Mouse (Mus musculus) Patski (cell line): ENCODE measurements around the gene Slc7a8. TPM values are rescaled to one million over a fixed set of nuclear protein-coding genes. Genes with fewer than 3 reads are reported as not detected.

Experiments
- ATAC-seq: fragments of 100-300 bp; one replicate; pipeline ENCODE4 v1.8.0; 2021
- CTCF ChIA-PET: fragments of 350-600 bp; sonication (Branson Sonifier 250); formaldehyde crosslinking; loops from one replicate; lab custom pipeline; 2022; ENCODE audit warnings: inconsistent platforms; lab: Charles Lee
- POLR2A ChIA-PET: fragments of 350-600 bp; sonication (Branson Sonifier 250); formaldehyde crosslinking; loops from one replicate; lab custom pipeline; 2022; ENCODE audit warnings: antibody characterized with exemption, inconsistent platforms; lab: Charles Lee
- DNase-seq: peaks from one replicate; pipeline ENCODE4 v3.0.0-alpha.2; 2011; ENCODE audit warnings: low read depth, low spot score
- H3K27me3 ChIP-seq: fragments of 371-371 bp; one replicate; pipeline ENCODE4 v1.5.1; 2021
- CTCF ChIP-seq: fragments of 100-300 bp; IDR thresholded peaks from one replicate; pipeline ENCODE4 v1.5.1; 2021
- in situ Hi-C: fragments of 300-500 bp; cut with MboI; formaldehyde crosslinking; loops from 3 replicates; pipeline ENCODE4 v1.11.1; 2018; ENCODE audit warnings: low pct_unique_long_range_greater_than_20kb, mixed read lengths
- polyA plus RNA-seq: library from polyadenylated mRNA; unstranded; gene quantifications from one replicate; pipeline ENCODE4 v1.2.3, GENCODE M21; 2021

The Slc7a8 gene
- polyA plus RNA-seq, 1 experiment from 2014 or later: 0.04 TPM

DNA sequence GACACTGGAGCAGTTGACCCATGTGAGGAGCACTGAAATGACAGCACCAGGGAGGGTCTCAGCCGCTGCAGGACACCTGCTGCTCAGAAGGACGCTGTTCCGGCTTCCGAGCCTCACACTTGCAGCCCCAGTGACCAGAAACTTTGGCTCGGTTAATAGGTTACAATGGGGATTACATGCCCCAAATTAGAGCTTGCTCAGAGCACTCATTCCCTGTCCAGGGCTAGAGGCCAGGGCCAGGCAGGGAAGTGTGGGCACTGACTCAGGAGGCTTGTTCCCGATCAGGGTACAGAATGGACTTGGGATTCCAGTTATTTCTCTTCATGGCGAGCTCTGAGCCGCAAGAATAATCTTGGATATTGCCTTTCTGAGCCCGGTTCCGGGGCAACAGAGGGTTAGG lies 44.1 kb downstream of the Slc7a8 start:
- ATAC-seq: no peak
- DNase-seq: no peak
- in situ Hi-C loops: no loop called here
- peaks cover 2% of the 10 kb centered on the region for H3K27me3 ChIP-seq
- no peak for TF ChIP-seq CTCF
- POLR2A ChIA-PET: no interaction called here
- CTCF ChIA-PET: interaction anchor here (1.0 kb wide), 1 partner anchor 12 kb away, joined by 3 read pairs; no protein-coding TSS in a partner anchor

DNA sequence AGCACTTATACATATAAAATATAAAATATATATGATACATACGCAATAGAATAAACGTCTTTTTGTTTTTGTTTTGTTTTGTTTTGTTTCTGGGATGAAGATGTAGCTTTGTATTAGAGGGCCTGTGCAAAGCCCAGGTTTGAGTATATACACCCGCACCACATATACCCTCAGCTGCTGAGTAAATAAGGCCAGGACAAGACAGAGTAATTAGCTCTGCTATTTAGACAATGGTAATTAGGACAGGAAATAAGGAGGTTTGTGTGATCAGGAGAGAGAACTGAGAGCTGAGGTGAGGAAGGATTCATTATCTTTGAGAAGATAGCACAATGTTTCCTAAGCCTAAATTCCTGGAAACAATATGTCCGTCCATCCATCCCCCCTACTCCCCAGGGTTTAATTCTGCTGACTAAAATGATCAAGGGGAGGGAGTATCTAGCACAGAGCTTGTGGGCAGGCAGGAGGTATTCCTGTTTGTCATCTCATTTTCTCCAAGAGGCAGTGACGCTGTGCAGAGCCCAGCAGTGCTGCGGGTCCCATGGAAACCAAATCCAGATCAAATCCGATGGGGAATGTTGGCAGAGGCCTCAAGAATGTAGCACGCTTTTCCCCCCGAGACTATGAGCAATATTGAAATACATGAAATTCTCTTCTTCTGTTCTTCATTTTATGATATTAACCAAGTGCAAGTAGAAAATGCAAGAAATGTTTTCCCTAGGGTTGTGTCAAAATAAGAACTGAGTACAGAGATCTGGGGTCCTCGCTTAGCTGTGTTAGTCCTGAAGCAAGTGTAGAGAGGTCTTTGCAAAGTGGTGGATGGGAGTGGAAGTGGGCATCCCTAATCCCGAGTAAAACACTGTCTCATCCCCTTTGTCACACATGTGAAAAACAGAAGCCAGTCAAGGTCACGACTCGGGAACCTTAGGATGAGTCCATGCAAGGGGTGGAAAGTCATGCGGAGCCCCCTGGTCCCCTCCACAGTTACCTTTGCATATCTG lies 44.9 kb downstream of the Slc7a8 start:
- DNase-seq (no peak), ATAC-seq (no peak)
- ChIA-PET CTCF (no interaction called here), POLR2A (no interaction called here)
- H3K27me3 ChIP-seq: peaks cover 4% of the 10 kb centered on the region
- TF ChIP-seq CTCF: no peak
- in situ Hi-C loops: no loop called here

DNA sequence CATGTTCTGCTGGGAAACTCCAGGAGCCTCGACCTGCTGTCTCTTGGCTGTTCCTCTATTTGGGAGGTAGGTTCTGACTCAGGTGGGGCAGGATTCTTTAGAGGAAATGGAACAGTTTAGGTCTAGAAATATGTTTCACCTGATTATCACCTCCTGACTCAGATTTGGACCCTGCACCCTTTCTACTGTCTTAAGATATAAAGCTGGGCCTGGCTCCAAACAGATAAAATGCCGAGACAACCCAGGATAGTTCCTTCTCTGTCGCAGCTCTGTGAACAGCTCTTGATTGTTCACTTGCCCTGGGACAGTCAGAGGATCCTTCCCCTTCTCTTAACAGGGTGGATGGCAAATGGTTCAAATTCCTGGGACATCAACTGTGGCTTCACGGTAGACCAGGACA lies 46.5 kb downstream of the Slc7a8 start:
- POLR2A ChIA-PET: no interaction called here
- in situ Hi-C loops: no loop called here

DNA sequence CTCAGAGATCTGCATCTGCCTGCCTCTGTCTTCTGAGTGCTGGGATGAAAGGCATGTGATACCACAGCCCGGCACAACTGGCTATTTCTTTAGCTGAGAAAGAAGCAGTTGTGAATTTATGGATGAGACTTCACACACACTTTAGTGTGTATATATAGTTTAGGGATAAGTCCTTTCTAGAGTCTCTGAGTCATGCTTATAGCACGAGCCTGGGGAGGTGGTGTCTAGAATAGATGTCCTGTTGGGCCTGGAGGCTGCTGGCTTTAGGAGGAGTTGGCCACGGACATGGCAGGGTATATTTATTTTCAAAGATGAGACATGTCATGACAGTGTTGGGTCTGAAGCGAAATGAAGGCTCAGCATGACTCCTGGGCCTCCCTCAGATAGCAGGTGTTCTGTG lies 47.7 kb downstream of the Slc7a8 start:
- CTCF ChIA-PET: no interaction called here
- ATAC-seq (no peak), DNase-seq (no peak)
- TF ChIP-seq CTCF: no peak
- peaks cover 8% of the 10 kb centered on the region for H3K27me3 ChIP-seq
- POLR2A ChIA-PET: interaction anchor here (0.6 kb wide), 1 partner anchor 67 kb away, joined by 3 read pairs; no protein-coding TSS in a partner anchor
- in situ Hi-C loops: no loop called here

More for the DNA sequence above, 46.5 kb downstream of the Slc7a8 start:
- CTCF ChIA-PET: no interaction called here
- ATAC-seq (no peak), DNase-seq (no peak)
- no peak for TF ChIP-seq CTCF
- H3K27me3 ChIP-seq: peaks cover 4% of the 10 kb centered on the region

DNA sequence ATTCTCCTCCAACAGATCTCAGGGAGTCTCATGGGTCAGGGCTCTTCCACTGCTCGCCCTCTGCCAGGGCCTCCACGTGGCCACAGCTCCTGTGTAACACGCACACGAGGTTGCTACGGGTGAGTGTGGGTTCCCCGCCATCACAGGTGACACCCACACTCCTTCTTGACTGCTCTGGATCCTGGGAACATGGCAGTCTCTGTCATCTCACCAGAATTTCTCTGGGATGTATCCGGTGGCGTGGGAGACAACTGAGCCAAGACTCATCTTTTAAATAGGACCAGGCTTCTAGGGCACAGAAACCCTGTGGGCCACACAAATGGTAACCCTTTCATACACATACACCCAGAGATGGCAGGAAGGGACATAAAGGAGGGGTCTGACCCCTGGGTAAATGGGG lies 49.5 kb downstream of the Slc7a8 start:
- peaks cover 8% of the 10 kb centered on the region for H3K27me3 ChIP-seq
- no peak for DNase-seq
- no peak for TF ChIP-seq CTCF
- no peak for ATAC-seq
- ChIA-PET CTCF (no interaction called here), POLR2A (no interaction called here)
- in situ Hi-C loops: no loop called here

DNA sequence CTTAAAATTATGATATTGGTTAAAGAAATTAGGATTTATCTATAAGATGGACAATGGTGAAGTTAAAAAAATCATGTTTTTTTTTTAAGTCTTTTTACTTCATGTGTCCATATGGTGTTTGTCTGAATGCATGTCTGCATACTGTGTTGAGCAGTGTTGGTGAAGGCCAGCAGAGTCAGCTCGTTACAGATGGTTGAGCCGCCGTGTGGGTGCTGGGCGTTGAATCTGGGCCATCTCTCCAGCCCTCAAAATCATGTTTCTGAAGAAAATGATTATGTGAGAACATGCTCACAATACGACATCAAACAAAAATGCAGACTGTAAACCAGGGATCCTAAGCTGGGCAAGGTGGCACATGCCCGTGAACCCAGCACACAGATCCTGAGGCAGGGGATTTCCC lies 51.4 kb downstream of the Slc7a8 start:
- CTCF ChIA-PET: no interaction called here
- ATAC-seq (no peak), DNase-seq (no peak)
- in situ Hi-C loops: no loop called here
- H3K27me3 ChIP-seq: peaks cover 8% of the 10 kb centered on the region
- POLR2A ChIA-PET: no interaction called here
- no peak for TF ChIP-seq CTCF

DNA sequence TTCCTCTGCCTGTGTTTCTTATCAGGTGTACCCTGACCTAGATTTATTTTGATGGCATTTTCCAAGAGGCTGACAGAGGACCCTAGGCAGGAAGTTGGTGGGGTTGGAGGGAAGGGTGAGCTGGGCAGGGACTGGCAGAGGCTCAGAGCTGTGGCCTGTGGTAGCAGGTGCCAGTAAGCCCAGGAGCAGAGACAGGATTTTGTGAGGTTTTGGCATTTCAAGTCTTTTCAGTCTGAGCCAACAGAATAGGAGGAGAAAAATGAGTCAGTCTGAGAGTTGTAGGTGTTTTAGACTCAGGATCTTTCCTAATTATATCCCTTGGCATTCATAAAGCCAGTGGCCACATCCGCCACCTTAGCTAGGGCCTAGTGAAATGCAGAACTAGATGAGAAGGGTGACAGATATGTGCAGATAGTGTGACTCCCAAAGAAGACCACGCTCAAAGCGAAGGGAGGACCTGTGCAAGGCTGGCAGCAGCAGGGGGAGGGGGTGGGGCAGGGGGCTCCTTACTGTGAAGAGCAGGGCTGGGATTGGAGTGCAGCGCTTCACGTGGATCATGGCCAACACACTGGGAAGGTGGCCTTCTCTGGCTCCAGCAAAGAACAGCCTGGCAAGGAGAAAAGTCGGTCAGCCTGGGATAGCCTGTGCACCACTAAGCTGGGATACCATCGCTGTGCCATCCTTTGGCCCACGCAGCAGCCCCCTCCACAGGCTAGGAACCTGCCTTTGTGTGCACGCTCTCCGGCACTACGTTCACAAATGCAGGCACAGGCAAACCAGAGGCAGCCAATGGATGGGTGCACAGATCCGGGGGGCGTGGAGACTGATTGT lies 52.7 kb downstream of the Slc7a8 start:
- no peak for TF ChIP-seq CTCF
- peaks cover 10% of the 10 kb centered on the region for H3K27me3 ChIP-seq
- in situ Hi-C loops: no loop called here
- CTCF ChIA-PET: no interaction called here
- ATAC-seq: no peak
- DNase-seq: no peak
- POLR2A ChIA-PET: no interaction called here

DNA sequence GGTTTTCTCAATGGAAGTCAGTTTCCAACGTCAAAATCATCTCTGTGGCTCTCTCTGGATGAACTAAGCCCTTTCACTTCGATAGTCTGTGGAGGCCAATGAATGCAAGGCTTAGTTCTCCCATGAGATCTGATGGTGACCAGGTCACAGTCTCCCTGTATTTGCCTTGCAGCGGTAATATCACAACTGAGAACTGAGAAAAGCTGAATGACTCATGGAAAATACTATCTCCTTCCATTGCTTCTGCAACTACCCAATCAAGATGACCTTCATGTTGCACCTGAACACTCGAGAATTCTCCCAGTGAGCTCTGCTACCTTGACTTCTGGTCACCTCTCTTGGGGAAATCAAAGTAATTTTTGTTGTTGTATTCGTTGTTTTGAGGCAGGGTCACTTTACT lies 54.2 kb downstream of the Slc7a8 start:
- ChIA-PET POLR2A (no interaction called here), CTCF (no interaction called here)
- TF ChIP-seq CTCF: no peak
- ATAC-seq: no peak
- H3K27me3 ChIP-seq: peaks cover 11% of the 10 kb centered on the region
- in situ Hi-C loops: no loop called here
- DNase-seq: no peak

DNA sequence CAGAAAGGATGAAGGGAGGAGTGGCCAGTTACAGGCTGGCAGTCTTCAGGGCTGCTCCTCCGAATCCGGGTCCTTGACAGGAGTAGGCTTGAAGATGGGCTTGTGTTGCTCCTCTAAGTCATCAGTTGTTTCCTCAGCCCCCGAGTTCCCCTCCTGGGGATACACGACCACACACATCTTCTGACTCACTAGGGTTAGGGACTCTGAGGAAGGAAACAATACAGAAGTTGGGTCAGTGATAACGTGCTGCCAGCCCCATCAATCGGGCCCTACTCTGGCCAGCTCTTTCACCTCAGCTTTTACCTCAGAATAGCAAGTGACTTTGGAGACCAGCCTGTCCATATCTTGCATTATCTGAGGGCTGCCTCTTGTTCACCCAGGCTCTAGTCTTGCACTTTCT lies 57.7 kb downstream of the Slc7a8 start:
- DNase-seq: no peak
- no peak for TF ChIP-seq CTCF
- ChIA-PET CTCF (interaction anchor here (0.9 to 1.6 kb wide), 2 partner anchors 9 to 120 kb away, joined by 3 to 4 read pairs; no protein-coding TSS in a partner anchor), POLR2A (no interaction called here)
- in situ Hi-C loops: no loop called here
- no peak for ATAC-seq
- H3K27me3 ChIP-seq: peaks cover 3% of the 10 kb centered on the region

DNA sequence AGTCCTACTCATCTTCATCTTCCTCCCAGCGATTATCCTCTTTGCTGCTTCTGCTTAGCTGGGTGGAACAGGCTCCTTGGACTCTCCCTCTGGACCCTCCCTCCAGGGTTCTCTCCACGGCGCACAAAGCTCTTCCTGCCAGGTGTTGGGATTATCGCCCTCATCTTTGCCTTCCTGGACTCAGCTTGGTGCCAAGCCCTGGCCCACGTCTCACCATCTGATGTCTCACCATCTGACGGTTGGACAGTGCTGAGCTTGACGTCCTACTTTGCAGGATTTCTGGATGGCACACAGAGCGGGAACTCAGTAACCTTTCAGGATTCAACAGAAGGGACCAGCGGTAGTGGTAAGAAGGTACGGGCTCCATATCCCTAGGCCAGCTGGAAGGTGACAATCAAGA lies 60.0 kb downstream of the Slc7a8 start:
- DNase-seq (no peak), ATAC-seq (no peak)
- TF ChIP-seq CTCF: no peak
- ChIA-PET POLR2A (no interaction called here), CTCF (no interaction called here)
- H3K27me3 ChIP-seq: peaks cover 3% of the 10 kb centered on the region
- in situ Hi-C loops: no loop called here
